Mouse (Mus musculus) E14TG2a.4 (cell line): ENCODE data around the gene Coro2b.

Experiments
- H3K27me3 ChIP-seq: 2 replicates; pipeline ENCODE4 v1.6.1; 2014; ENCODE audit warnings: low read length, control low read depth; ENCODE audit not compliant: insufficient read depth
- H3K36me3 ChIP-seq: 2 replicates; pipeline ENCODE4 v1.6.1; 2014; ENCODE audit warnings: low read length, control low read depth; ENCODE audit not compliant: insufficient read depth
- H3K4me1 ChIP-seq: replicated peaks from 2 replicates; pipeline ENCODE4 v1.6.1; 2014; ENCODE audit warnings: low read depth, low read length, control low read depth
- H3K4me3 ChIP-seq: replicated peaks from 2 replicates; pipeline ENCODE4 v1.5.1; 2014; ENCODE audit warnings: mild to moderate bottlenecking, low read length
- H3K9me3 ChIP-seq: 2 replicates; pipeline ENCODE4 v1.6.1; 2014; ENCODE audit warnings: low read length, control low read depth
- CTCF ChIP-seq: conservative IDR thresholded peaks from 2 replicates; pipeline ENCODE4 v1.5.1; 2014; ENCODE audit warnings: low read length
- NANOG ChIP-seq: IDR thresholded peaks from 2 replicates; pipeline ENCODE4 v1.6.1; 2014; ENCODE audit warnings: borderline replicate concordance, low read length, mixed read lengths
- POU5F1 ChIP-seq: IDR thresholded peaks from 2 replicates; pipeline ENCODE4 v1.6.1; 2014; ENCODE audit warnings: low read length, borderline replicate concordance

Gene Coro2b

DNA sequence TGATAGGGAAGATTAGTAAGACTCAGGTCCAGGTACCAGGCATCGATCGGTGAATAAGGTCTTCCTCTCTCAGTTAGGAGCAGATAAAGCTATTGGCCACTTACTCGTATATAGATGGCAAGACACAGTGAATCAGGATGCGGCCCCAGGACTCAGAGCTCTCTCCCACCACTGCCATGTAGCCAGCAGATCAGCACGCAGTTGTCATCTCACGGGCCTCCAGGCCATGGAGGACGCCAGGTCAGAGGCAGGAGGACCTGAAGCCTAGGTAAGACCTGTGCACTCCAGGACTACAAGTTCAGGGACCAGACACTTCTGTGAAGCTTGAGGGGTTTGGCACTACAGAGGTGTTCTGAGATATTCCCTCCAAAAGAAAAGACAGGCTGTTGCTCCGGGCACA, 21.2 kb upstream of the Coro2b start:
- H3K9me3 ChIP-seq, result no peaks in the 10 kb centered on the region
- no peak overlapping the region for H3K4me3 ChIP-seq
- H3K27me3 ChIP-seq, result no peaks in the 10 kb centered on the region
- no peak for TF ChIP-seq NANOG
- H3K36me3 ChIP-seq, result no peaks in the 10 kb centered on the region
- H3K4me1 ChIP-seq, result peaks cover 9% of the 10 kb centered on the region

DNA sequence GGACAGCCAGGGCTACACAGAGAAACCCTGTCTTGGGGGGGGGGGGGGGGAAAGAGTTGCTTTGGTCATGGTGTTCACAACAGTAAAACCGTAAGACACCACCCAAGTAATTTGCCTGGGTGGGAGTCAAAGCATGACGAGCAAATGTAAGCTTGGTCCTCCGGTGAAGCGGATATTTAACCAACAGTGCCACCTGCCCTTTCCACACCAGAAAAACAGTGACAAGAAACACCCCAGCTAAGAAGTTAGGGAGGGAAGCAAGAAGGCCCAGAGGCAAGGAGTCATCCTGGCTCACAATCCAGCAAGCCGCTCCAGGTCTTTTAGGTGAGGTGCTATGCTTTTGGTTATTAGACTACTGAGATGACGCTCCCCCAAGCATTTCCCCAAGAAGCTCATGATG, 19.9 kb upstream of the Coro2b start:
- Histone ChIP-seq H3K9me3 (no peaks in the 10 kb centered on the region), H3K27me3 (no peaks in the 10 kb centered on the region), H3K4me3 (no peak overlapping the region), H3K4me1 (peaks cover 9% of the 10 kb centered on the region), H3K36me3 (no peaks in the 10 kb centered on the region)
- no peak for TF ChIP-seq NANOG
- TF ChIP-seq CTCF, result no peak
- TF ChIP-seq POU5F1, result no peak

DNA sequence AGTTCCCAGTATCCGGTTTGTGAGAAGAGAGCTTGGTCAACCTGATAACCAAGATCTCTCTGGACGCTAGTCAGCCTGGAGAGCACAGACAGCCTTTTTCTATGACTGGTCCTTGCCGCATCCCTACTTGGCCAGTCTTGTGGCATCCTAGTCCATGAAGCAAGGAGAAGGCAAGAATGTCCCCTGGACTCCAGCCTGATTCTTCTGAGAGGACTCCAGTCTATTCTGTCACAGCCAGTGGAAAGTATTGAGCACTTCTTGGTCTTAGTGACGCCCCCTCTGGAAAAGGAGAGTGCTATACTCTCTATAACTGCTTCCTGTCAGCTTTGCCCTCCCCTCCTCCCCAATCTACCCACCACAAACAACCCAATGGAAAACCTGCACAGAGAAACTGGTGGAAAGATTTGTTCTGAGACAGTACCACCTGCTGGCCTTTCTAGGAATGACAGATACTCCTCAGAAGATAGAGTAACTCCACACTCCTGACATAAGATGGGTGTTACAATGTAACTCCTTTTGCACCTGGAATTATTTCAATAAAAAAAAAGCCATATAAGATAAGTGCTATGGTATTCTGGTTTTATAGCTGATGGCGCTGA, 18.5 kb upstream of the Coro2b start:
- no peak overlapping the region for H3K4me3 ChIP-seq
- no peaks in the 10 kb centered on the region for H3K36me3 ChIP-seq
- TF ChIP-seq POU5F1, result no peak
- peak; percentile 47 for TF ChIP-seq CTCF
- peaks cover 14% of the 10 kb centered on the region for H3K4me1 ChIP-seq
- H3K9me3 ChIP-seq, result no peaks in the 10 kb centered on the region
- H3K27me3 ChIP-seq, result no peaks in the 10 kb centered on the region

DNA sequence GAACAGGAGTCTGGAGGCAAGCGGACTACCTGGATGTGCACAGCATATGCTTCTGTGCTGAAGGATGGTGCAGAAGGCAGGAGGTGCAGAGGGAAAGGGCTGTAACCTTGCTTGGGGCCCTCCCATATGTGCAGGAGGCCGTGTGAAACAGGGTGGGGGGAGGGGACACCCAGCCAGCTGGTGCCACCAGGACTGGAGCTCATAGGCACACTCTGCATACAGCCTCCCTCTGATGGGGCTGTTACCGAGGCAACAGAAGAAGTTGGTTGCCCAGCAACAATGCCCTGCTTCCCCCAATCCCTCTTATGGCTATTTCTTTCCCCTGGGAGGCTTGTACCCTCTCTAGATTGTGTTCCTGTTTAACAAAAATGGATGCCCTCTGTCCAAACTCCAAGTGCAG, 17.8 kb upstream of the Coro2b start:
- Histone ChIP-seq H3K4me1 (peaks cover 14% of the 10 kb centered on the region), H3K27me3 (no peaks in the 10 kb centered on the region), H3K4me3 (no peak overlapping the region), H3K9me3 (no peaks in the 10 kb centered on the region), H3K36me3 (no peaks in the 10 kb centered on the region)
- TF ChIP-seq CTCF (no peak), NANOG (no peak), POU5F1 (no peak)

DNA sequence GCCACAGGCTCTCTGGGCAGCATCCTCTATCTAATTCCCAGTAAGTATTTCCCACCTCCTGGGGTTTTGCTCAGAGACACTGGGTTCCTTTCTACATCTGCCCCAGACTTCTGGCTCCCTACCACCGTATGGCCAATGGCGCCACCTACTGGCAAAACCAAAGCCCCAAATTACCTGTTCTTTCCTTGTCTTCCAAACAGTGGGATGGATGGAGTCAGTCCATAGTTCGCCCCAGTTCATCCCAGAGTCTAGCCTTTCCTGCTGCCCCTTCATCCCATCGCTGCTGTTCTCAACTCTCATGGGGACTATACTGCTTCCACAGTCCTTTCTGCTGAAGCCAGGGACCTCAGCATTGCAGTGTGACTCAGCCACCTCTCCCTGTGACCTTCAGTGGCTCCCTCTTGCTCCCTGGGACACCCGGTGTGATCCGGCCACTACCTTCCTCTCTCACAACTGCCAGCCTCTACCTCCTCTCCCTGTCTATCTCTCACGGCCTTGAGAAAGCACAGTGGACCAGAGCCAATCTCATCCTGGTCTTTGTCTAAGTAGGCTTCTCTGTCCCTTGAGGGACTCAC, 16.6 kb upstream of the Coro2b start:
- Histone ChIP-seq H3K9me3 (no peaks in the 10 kb centered on the region), H3K4me1 (peaks cover 14% of the 10 kb centered on the region), H3K4me3 (no peak overlapping the region), H3K27me3 (0 out of 2 replicates have a peak, but pooled peaks cover 5% of the 10 kb centered on the region), H3K36me3 (no peaks in the 10 kb centered on the region)
- TF ChIP-seq POU5F1, result no peak
- TF ChIP-seq CTCF, result peak; percentile 85
- no peak for TF ChIP-seq NANOG

DNA sequence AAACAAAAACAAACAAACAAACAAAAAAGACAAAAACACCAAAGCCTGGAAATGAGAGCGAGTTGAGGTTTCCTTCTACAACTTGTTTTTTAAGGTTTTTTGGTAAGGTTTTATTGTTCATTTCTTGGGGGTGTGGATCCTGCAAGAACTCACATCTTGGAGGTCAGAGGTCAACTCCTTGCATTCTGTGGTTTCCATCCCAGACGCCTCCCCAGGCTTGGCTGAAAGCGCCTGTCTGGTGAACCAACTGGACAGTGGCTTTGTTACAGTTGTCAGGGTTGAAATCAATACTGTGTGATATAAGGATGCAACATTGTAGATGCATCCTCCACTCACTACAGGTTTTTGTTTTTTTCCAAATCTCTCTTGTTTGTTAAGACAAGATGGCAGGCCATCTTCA, 14.7 kb upstream of the Coro2b start:
- no peaks in the 10 kb centered on the region for H3K36me3 ChIP-seq
- H3K4me3 ChIP-seq, result no peak overlapping the region
- TF ChIP-seq CTCF (no peak), NANOG (no peak), POU5F1 (no peak)
- no peaks in the 10 kb centered on the region for H3K9me3 ChIP-seq
- H3K27me3 ChIP-seq, result peaks cover 12% of the 10 kb centered on the region
- peaks cover 21% of the 10 kb centered on the region for H3K4me1 ChIP-seq

DNA sequence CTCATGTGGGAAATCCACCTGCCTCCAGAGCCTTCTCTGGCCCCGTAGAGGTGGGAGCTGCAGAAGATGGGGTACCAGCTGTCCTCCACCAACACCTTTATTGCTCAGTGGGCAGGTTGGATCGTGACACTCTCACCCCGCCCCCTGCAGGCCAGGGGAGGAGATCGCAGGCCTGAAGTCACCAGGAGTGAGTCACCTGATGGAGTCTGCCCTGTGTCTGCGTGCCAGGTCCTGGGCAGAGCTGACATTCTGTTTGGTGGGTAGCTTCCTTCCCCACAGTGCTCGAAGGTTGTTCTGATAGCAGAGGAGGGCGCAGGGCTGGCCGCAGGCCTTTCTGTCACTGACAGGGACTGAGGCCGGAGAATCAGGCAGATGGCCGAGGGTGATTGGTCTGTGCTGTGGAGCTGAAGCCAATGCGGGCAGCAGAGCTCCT, 13.8 kb upstream of the Coro2b start:
- TF ChIP-seq CTCF (peak; percentile 72), NANOG (no peak)
- Histone ChIP-seq H3K9me3 (no peaks in the 10 kb centered on the region), H3K27me3 (peaks cover 12% of the 10 kb centered on the region), H3K4me3 (peak overlapping the region; percentile 66), H3K36me3 (no peaks in the 10 kb centered on the region), H3K4me1 (peaks cover 13% of the 10 kb centered on the region)

DNA sequence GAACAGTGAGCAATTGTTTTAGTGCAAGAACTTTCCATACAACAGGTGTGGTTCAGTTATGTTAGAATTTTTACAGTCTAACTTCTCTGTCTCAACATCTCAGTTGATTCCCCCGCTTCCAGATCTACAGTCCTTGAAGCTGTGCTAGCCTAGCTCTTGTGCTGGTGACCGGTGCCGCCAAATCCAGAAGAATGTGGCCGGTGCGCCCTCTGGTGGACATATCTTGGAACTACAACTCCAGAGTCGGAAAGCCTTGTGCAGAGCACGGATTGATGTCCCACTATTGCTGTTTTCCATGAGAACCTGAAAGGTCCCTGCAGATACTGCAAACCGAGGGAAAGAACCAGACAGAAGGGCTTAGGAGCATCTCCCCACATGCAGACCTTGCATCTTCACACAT, 13.0 kb upstream of the Coro2b start:
- TF ChIP-seq CTCF (peak; percentile 91), NANOG (no peak)
- Histone ChIP-seq H3K27me3 (peaks cover 14% of the 10 kb centered on the region), H3K4me1 (peaks cover 15% of the 10 kb centered on the region), H3K9me3 (no peaks in the 10 kb centered on the region), H3K36me3 (no peaks in the 10 kb centered on the region), H3K4me3 (no peak overlapping the region)

DNA sequence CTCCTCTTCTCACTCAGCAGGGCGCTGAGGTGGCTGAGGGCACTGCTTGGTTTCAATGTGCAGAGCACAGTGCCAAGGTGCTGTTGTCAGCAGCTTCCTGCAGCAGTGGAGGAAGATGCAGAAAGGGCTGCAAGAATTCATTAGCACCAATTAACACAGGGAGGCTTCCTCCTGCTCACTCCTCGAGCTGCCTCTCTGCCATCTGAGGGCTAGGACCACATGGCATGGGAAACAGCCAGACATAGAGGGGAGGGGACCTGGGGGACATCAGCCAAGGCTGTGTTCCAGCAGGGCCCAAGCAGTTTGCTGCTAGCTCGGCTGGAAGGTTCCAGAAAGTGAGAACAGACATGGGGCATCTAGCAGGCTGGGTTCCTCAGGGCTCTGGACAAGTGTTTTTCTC, 10.6 kb upstream of the Coro2b start:
- Histone ChIP-seq H3K36me3 (no peaks in the 10 kb centered on the region), H3K9me3 (no peaks in the 10 kb centered on the region), H3K27me3 (peaks cover 33% of the 10 kb centered on the region), H3K4me1 (peaks cover 31% of the 10 kb centered on the region), H3K4me3 (no peak overlapping the region)
- TF ChIP-seq POU5F1, result no peak
- TF ChIP-seq NANOG, result no peak
- TF ChIP-seq CTCF, result no peak
